Mouse (Mus musculus) forebrain, embryonic 12.5 days (tissue): Measurements from ENCODE around the gene Msh3. TPM values are rescaled to one million over a fixed set of nuclear protein-coding genes. Genes with fewer than 3 reads are reported as not detected.

Source experiments
- ATAC-seq: fragments of 200-750 bp; cut with Nextera tagmentation; 2 replicates; pipeline ENCODE4 v1.8.0; 2017; ENCODE audit warnings: moderate TSS enrichment; ENCODE audit not compliant: low FRiP score
- H3K27ac ChIP-seq: fragments of 300-500 bp; sonication (generic); 2 replicates; pipeline ENCODE4 v1.5.1; 2016; ENCODE audit warnings: mild to moderate bottlenecking
- H3K27me3 ChIP-seq: fragments of 300-500 bp; sonication (generic); 2 replicates; pipeline ENCODE4 v1.6.1; 2016; ENCODE audit warnings: mild to moderate bottlenecking
- H3K36me3 ChIP-seq: fragments of 300-500 bp; sonication (generic); replicated peaks from 2 replicates; pipeline ENCODE4 v1.6.1; 2016; ENCODE audit warnings: mild to moderate bottlenecking
- H3K4me1 ChIP-seq: fragments of 300-500 bp; sonication (generic); 2 replicates; pipeline ENCODE4 v1.6.1; 2016
- H3K4me2 ChIP-seq: fragments of 300-500 bp; sonication (generic); 2 replicates; pipeline ENCODE4 v1.6.1; 2016; ENCODE audit warnings: mild to moderate bottlenecking, moderate library complexity
- H3K4me3 ChIP-seq: fragments of 300-500 bp; sonication (generic); replicated peaks from 2 replicates; pipeline ENCODE4 v1.5.1; 2016; ENCODE audit warnings: mild to moderate bottlenecking
- H3K9ac ChIP-seq: fragments of 300-500 bp; sonication (generic); 2 replicates; pipeline ENCODE4 v1.6.1; 2016; ENCODE audit warnings: mild to moderate bottlenecking
- H3K9me3 ChIP-seq: fragments of 300-500 bp; sonication (generic); 2 replicates; pipeline ENCODE4 v1.6.1; 2016
- WGBS: fragments of 180-500 bp; shearing (Covaris S2); methylation state at CpG from one replicate; pipeline ENCODE4 v1.1.7; 2016; 5-methylcytosine and 5-hydroxymethylcytosine counted together
- polyA plus RNA-seq: library from polyadenylated mRNA; unstranded; fragments of >200 nt; fragmentation: Nextera tagmentation; extraction: Ambion mirVana; gene quantifications from 2 replicates; pipeline ENCODE4 v1.2.1, GENCODE M21; 2016

The Msh3 gene
- polyA plus RNA-seq, 1 experiment from 2014 or later, result 38.1 TPM

GRCm38 (mm10) chr13:92275292-92275691 lies 79.5 kb downstream of the Msh3 start:
- H3K4me1 ChIP-seq, result no peaks in the 10 kb centered on the region
- no peaks in the 10 kb centered on the region for H3K27me3 ChIP-seq
- H3K27ac ChIP-seq, result no peak overlapping the region
- WGBS, result 91% methylated on average over 9 of the region's 9 CpGs
- ATAC-seq, result no peak
- peaks cover 8% of the 10 kb centered on the region for H3K36me3 ChIP-seq
- H3K9ac ChIP-seq, result no peak overlapping the region
- H3K4me3 ChIP-seq, result no peak overlapping the region
- H3K9me3 ChIP-seq, result no peaks in the 10 kb centered on the region
- H3K4me2 ChIP-seq, result no peak overlapping the region

DNA sequence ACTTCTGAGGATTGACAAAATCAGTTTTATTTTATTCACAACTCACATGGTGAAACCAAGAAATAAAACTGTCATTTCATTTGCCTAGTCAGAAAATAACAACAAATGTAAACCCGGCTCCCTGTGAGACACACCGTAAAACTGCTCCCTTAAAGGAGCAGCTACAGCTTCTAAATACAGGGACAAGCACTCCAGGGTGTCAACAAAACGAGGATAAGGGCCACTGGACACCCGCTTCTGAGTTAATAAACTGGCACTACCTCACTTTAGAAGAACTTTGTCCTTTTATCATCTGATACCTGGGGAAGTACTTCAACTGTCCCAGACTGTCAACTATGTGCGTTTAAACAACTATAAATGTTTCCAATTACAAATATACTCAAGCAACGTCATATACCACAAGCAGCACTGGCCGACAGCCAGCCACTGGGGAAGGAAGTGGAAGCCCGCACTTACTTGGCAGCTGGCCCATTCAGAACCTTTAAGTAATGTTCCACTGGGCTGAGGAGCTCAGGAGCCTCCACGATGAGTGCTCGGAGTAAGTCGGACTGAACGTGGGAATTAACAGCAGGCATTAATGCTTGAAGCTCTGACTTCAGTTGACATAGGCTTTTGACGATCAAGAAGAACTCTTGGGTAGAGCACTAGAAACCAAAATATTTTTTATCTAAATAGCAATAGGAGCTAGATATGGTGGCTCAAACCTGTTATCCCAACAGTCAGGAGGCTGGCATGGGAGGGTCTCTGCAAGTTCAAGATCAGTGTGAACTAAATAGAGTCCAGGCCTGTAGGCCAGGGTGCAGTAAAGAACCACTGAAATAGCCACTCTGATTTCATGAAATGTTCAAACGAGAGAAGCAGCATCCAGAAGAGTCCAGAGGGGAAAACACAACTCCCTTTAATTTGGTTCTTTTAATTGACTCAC lies 80.3 kb downstream of the Msh3 start:
- Histone ChIP-seq H3K27me3 (no peaks in the 10 kb centered on the region), H3K27ac (no peak overlapping the region), H3K9ac (no peak overlapping the region), H3K4me3 (no peak overlapping the region), H3K4me1 (no peaks in the 10 kb centered on the region), H3K9me3 (no peaks in the 10 kb centered on the region), H3K36me3 (peaks cover 8% of the 10 kb centered on the region), H3K4me2 (no peak overlapping the region)
- WGBS, result 89% methylated on average over 14 of the region's 14 CpGs
- no peak for ATAC-seq

DNA sequence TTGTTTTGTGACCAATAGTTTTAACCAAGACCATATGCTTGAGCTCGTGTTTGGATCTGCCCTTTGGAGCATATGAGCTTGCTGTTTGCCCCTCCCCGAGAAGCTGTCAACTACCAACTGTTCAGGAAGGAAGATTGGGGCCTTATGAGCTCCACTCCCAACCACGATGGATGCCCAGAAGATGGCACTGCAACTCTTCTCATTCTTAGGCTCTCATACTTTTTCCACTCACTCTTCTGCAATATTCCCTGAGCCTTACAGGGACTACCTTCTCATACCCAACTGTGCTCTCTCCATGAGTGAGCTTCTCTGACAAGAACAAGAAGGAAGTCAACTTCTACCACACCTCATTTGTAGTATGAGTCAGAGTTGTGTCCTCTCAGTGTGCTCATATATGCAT lies 87.7 kb downstream of the Msh3 start:
- Histone ChIP-seq H3K4me1 (no peaks in the 10 kb centered on the region), H3K4me3 (no peak overlapping the region), H3K4me2 (no peak overlapping the region), H3K9ac (no peak overlapping the region), H3K27ac (no peak overlapping the region), H3K9me3 (no peaks in the 10 kb centered on the region), H3K27me3 (no peaks in the 10 kb centered on the region), H3K36me3 (0 out of 2 replicates have a peak, but pooled peaks cover 6% of the 10 kb centered on the region)
- WGBS, result 82% methylated on average over 3 of the region's 3 CpGs
- ATAC-seq, result no peak

DNA sequence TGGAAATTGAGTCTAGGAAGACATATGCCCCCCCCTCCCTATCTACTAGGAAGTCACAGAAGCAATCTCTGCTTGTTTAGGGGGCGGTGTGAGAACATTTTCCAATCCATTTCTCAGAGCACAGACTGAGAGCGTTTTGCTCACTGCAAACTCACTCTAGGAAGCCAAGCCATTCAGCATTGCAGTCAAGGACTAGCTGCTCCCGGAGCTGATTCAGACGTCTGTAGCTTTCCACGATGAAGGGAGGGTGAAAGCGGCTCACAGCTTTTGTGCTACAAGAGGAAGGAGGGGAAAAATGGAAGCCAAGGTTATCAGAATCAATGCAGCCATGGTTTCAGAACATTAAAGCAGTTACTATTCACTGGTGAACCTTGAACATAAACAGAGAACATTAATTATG lies 91.2 kb downstream of the Msh3 start:
- no peak overlapping the region for H3K9ac ChIP-seq
- WGBS, result 91% methylated on average over 6 of the region's 6 CpGs
- no peaks in the 10 kb centered on the region for H3K9me3 ChIP-seq
- H3K27me3 ChIP-seq, result no peaks in the 10 kb centered on the region
- no peaks in the 10 kb centered on the region for H3K4me1 ChIP-seq
- H3K27ac ChIP-seq, result no peak overlapping the region
- H3K4me2 ChIP-seq, result no peak overlapping the region
- no peak for ATAC-seq
- no peak overlapping the region for H3K4me3 ChIP-seq
- peaks cover 16% of the 10 kb centered on the region; the same call in 1 of the 2 replicates for H3K36me3 ChIP-seq

DNA sequence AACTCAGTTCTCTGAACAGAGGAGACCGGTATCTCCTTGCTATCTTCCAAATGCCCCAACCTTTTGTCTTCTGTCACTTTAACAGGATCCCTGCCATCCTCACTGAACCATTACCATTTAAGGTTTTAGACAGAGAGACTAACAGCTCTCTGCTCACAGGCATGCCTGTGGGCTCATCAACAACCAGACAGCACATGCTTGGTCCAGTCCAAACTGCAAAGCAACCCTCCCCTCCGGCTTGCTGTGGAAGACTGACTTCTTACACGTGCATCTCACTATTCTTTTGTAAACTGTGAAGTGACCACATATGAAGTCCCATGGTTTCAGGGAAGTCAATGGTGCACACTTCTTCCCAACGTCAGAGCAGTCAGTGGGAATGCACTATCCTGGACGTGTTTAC lies 93.5 kb downstream of the Msh3 start:
- Histone ChIP-seq H3K9me3 (no peaks in the 10 kb centered on the region), H3K4me1 (no peaks in the 10 kb centered on the region), H3K9ac (no peak overlapping the region), H3K27ac (no peak overlapping the region), H3K27me3 (no peaks in the 10 kb centered on the region), H3K4me2 (no peak overlapping the region), H3K4me3 (no peak overlapping the region), H3K36me3 (peaks cover 15% of the 10 kb centered on the region; the same call in 1 of the 2 replicates)
- 88% methylated on average over 5 of the region's 5 CpGs for WGBS
- no peak for ATAC-seq

- ATAC-seq, result no peak
- Histone ChIP-seq H3K36me3 (peaks cover 6% of the 10 kb centered on the region), H3K27ac (no peak overlapping the region), H3K4me1 (no peaks in the 10 kb centered on the region), H3K27me3 (no peaks in the 10 kb centered on the region), H3K4me2 (no peak overlapping the region), H3K9me3 (no peaks in the 10 kb centered on the region), H3K4me3 (no peak overlapping the region), H3K9ac (no peak overlapping the region)
- 87% methylated on average over 3 of the region's 3 CpGs for WGBS
These were observed 99.3 kb downstream of the Msh3 start for GRCm38 (mm10) chr13:92255480-92255879.

DNA sequence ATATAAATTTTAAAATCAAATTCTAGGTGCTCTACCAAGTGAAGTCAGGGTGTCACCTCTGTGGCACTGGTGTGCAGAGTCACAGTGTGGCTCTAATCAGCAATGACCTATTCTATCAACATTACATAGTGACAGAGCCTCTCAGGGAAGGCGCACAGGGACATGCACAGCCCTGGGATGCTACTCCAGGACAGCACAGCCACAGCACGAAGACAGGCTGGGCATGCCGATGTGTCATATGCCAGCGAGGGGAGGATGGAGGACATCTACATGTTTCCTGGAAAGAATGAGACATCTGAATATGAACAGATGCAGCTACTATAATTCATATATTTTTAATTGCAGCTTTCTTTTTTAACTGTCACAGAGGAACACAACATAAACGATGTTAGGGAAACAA lies 101.0 kb downstream of the Msh3 start:
- no peaks in the 10 kb centered on the region for H3K9me3 ChIP-seq
- no peak overlapping the region for H3K4me2 ChIP-seq
- no peaks in the 10 kb centered on the region for H3K27me3 ChIP-seq
- 92% methylated on average over 5 of the region's 5 CpGs for WGBS
- H3K4me1 ChIP-seq, result no peaks in the 10 kb centered on the region
- no peak overlapping the region for H3K9ac ChIP-seq
- H3K4me3 ChIP-seq, result no peak overlapping the region
- H3K27ac ChIP-seq, result no peak overlapping the region
- no peak for ATAC-seq
- peaks cover 3% of the 10 kb centered on the region for H3K36me3 ChIP-seq

GRCm38 (mm10) chr13:92252331-92252730 lies 102.5 kb downstream of the Msh3 start:
- H3K4me1 ChIP-seq, result no peaks in the 10 kb centered on the region
- no peak overlapping the region for H3K9ac ChIP-seq
- ATAC-seq, result no peak

DNA sequence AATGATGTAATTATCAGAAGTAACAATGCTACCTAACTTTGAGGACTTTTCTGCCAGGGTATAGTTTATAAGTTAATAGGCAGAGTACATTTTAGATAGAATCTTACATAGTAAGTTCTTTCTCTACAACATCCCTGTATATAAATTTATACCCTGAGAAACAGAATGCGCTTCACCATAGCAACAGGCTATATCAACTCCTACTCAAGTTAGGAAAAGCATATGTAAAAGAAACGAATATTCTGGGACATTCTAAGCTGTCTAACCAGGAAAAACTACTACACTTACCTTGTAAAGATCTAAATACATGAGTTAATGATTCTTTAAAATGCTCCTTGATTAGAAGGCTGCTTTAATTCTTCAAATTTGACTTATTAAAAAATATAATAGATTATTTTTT lies 107.2 kb downstream of the Msh3 start:
- H3K4me1 ChIP-seq, result no peaks in the 10 kb centered on the region
- H3K4me3 ChIP-seq, result no peak overlapping the region
- H3K27ac ChIP-seq, result no peak overlapping the region
- H3K4me2 ChIP-seq, result no peak overlapping the region
- WGBS, result 94% methylated on average over 2 of the region's 2 CpGs
- no peak overlapping the region for H3K9ac ChIP-seq
- no peaks in the 10 kb centered on the region for H3K9me3 ChIP-seq
- peaks cover 3% of the 10 kb centered on the region for H3K36me3 ChIP-seq
- no peaks in the 10 kb centered on the region for H3K27me3 ChIP-seq
- ATAC-seq, result no peak

More at GRCm38 (mm10) chr13:92252331-92252730, 102.5 kb downstream of the Msh3 start:
- H3K4me2 ChIP-seq, result no peak overlapping the region
- no peaks in the 10 kb centered on the region for H3K27me3 ChIP-seq
- no peak overlapping the region for H3K27ac ChIP-seq
- H3K9me3 ChIP-seq, result no peaks in the 10 kb centered on the region
- no peak overlapping the region for H3K4me3 ChIP-seq
- H3K36me3 ChIP-seq, result peaks cover 3% of the 10 kb centered on the region

DNA sequence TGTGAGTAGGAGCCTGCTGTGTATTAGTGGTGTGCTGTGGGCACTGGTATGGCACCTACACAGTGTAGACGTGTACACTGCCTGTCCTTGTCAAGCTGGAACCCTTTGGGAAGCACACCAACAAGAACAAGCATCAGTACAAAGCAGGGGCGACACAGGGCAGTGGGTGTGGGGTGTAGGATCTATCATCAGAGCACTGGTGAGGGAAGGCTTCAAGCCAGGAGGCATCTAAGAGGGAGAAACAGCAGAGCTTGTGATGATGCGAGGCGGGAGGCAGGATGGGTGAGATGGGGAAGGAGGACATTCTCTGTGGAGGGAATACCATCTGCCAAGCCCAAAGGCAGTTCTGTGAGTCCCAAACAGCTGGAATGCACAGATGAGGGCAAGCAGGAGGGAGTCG lies 107.8 kb downstream of the Msh3 start:
- no peaks in the 10 kb centered on the region for H3K27me3 ChIP-seq
- no peaks in the 10 kb centered on the region for H3K4me1 ChIP-seq
- no peak overlapping the region for H3K27ac ChIP-seq
- no peak overlapping the region for H3K4me2 ChIP-seq
- no peak for ATAC-seq
- no peak overlapping the region for H3K4me3 ChIP-seq
- no peak overlapping the region for H3K9ac ChIP-seq
- H3K9me3 ChIP-seq, result no peaks in the 10 kb centered on the region
- 93% methylated on average over 5 of the region's 5 CpGs for WGBS
- H3K36me3 ChIP-seq, result no peaks in the 10 kb centered on the region

GRCm38 (mm10) chr13:92244731-92245130 lies 110.1 kb downstream of the Msh3 start:
- no peaks in the 10 kb centered on the region for H3K4me1 ChIP-seq
- H3K27ac ChIP-seq, result no peak overlapping the region
- no peaks in the 10 kb centered on the region for H3K27me3 ChIP-seq
- H3K9ac ChIP-seq, result no peak overlapping the region
- WGBS, result 95% methylated on average over 2 of the region's 2 CpGs
- no peaks in the 10 kb centered on the region for H3K9me3 ChIP-seq
- H3K36me3 ChIP-seq, result no peaks in the 10 kb centered on the region
- no peak overlapping the region for H3K4me3 ChIP-seq
- ATAC-seq, result no peak
- no peak overlapping the region for H3K4me2 ChIP-seq

DNA sequence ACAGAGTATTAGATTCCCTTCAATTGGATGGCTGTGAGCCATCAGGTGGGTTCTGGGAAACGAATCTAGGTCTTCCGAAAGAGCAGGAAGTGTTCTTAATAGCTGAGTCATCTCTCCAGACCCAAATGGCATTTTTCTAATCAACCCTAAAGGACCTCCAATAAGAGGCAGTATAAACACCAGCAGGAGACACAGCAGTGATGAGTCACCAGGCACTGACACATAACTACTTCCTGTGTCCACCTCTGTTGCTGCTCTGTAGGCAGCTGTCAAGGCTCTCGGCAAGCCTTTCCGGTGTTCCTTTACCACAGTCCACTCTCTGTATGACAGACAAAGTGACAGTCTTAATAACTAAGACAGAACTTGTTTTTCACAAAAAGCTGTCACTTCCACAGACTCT lies 113.4 kb downstream of the Msh3 start:
- H3K4me3 ChIP-seq, result no peak overlapping the region
- no peaks in the 10 kb centered on the region for H3K9me3 ChIP-seq
- no peak overlapping the region for H3K9ac ChIP-seq
- 86% methylated on average over 4 of the region's 4 CpGs for WGBS
- 0 out of 2 replicates have a peak, but pooled peaks cover 6% of the 10 kb centered on the region for H3K36me3 ChIP-seq
- no peaks in the 10 kb centered on the region for H3K4me1 ChIP-seq
- ATAC-seq, result no peak
- H3K27ac ChIP-seq, result no peak overlapping the region
- no peak overlapping the region for H3K4me2 ChIP-seq
- H3K27me3 ChIP-seq, result no peaks in the 10 kb centered on the region

DNA sequence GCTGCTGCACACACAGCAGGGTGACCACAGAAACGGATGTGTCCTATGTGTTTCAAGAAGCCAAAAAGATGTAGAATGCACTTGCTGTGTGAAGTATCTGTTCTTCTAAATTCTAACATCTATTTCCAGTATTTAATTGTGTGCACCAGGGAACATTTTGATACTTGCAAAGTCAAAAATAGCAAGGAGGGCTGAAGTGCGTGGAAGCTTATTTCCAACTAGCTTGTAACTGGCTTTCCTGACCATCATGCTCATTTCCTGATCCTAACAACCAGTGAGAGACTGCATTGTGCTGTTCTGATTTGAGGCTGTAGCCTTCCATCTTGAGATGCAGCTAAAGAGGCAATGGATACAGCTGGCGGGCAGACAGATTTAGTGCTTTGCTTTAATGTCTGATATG lies 116.9 kb downstream of the Msh3 start:
- ATAC-seq, result no peak

More for the DNA sequence above, 116.9 kb downstream of the Msh3 start:
- Histone ChIP-seq H3K36me3 (peaks cover 14% of the 10 kb centered on the region; the same call in 1 of the 2 replicates), H3K9ac (no peak overlapping the region), H3K27me3 (no peaks in the 10 kb centered on the region), H3K4me1 (no peaks in the 10 kb centered on the region), H3K4me3 (no peak overlapping the region), H3K9me3 (no peaks in the 10 kb centered on the region), H3K4me2 (no peak overlapping the region), H3K27ac (no peak overlapping the region)
- 94% methylated on average over 3 of the region's 3 CpGs for WGBS
